Mouse (Mus musculus) midbrain, embryonic 14.5 days (tissue): ENCODE data around the gene Sp3. TPM values are rescaled to one million over a fixed set of nuclear protein-coding genes. Genes with fewer than 3 reads are reported as not detected.

ENCODE experiments used
- ATAC-seq: fragments of 200-750 bp; cut with Nextera tagmentation; 2 replicates; pipeline ENCODE4 v1.8.0; 2017; ENCODE audit warnings: moderate number of reproducible peaks, moderate library complexity; ENCODE audit not compliant: low FRiP score, low TSS enrichment
- DNase-seq: peaks from one replicate; pipeline ENCODE4 v3.0.0-alpha.2; 2015
- H3K27ac ChIP-seq: fragments of 300-500 bp; sonication (generic); replicated peaks from 2 replicates; pipeline ENCODE4 v1.5.1; 2014; ENCODE audit warnings: mild to moderate bottlenecking, low read depth, low read length, moderate library complexity
- H3K27me3 ChIP-seq: fragments of 300-500 bp; sonication (generic); 2 replicates; pipeline ENCODE4 v1.6.1; 2014; ENCODE audit warnings: low read length, control low read depth, mixed read lengths; ENCODE audit not compliant: control insufficient read depth, insufficient read depth
- H3K36me3 ChIP-seq: fragments of 300-500 bp; sonication (generic); 2 replicates; pipeline ENCODE4 v1.6.1; 2014; ENCODE audit warnings: low read length, control low read depth; ENCODE audit not compliant: control insufficient read depth, insufficient read depth
- H3K4me1 ChIP-seq: fragments of 300-500 bp; sonication (generic); 2 replicates; pipeline ENCODE4 v1.6.1; 2014; ENCODE audit warnings: mild to moderate bottlenecking, antibody characterized with exemption, low read length, control low read depth; ENCODE audit not compliant: control insufficient read depth, insufficient read depth
- H3K4me2 ChIP-seq: fragments of 300-500 bp; sonication (generic); 2 replicates; pipeline ENCODE4 v1.6.1; 2014; ENCODE audit warnings: mild to moderate bottlenecking, low read length, moderate library complexity
- H3K4me3 ChIP-seq: fragments of 300-500 bp; sonication (generic); replicated peaks from 2 replicates; pipeline ENCODE4 v1.5.1; 2014; ENCODE audit warnings: low read depth, low read length
- H3K9ac ChIP-seq: fragments of 300-500 bp; sonication (generic); replicated peaks from 2 replicates; pipeline ENCODE4 v1.6.1; 2014; ENCODE audit warnings: mild to moderate bottlenecking, low read length, moderate library complexity
- H3K9me3 ChIP-seq: fragments of 300-500 bp; sonication (generic); 2 replicates; pipeline ENCODE4 v1.6.1; 2016; ENCODE audit warnings: low read length, control low read depth, mixed read lengths; ENCODE audit not compliant: control insufficient read depth
- WGBS: fragments of 180-500 bp; shearing (Covaris S2); extraction: QIAGEN DNeasy Blood & Tissue Kit; methylation state at CpG from one replicate; pipeline ENCODE4 v1.1.7; 2014; 5-methylcytosine and 5-hydroxymethylcytosine counted together
- polyA plus RNA-seq: library from polyadenylated mRNA; unstranded; fragments of >200 nt; fragmentation: Nextera tagmentation; extraction: Ambion mirVana; gene quantifications from 2 replicates; pipeline ENCODE4 v1.2.1, GENCODE M21; 2014

Gene Sp3
- polyA plus RNA-seq, 1 experiment from 2014 or later, result 61.5 TPM

DNA sequence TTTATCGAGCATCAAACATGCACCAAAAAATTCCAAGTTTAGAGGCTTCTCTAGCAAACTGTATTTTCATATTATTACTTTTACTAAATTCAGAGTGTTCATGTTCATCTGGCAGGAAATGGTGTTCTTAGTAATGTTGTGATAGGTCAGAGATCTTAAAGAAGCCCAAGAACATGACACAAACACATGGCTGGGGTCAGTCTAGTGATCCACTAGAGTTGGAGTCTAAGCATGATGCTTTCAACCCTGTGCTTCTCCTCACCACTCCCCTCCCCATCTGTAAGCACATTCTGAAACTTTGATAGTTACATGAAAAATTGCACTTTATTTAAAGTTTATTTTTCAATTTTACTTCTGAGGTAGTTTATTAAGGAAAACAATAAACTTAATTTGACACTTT, 3.0 kb downstream of the Sp3 start:
- H3K27ac ChIP-seq, result no peak overlapping the region
- H3K36me3 ChIP-seq, result peaks cover 5% of the 10 kb centered on the region; the same call in 1 of the 2 replicates
- no peaks in the 10 kb centered on the region for H3K27me3 ChIP-seq
- H3K4me1 ChIP-seq, result peaks cover 31% of the 10 kb centered on the region
- H3K9me3 ChIP-seq, result no peaks in the 10 kb centered on the region
- H3K4me3 ChIP-seq, result peak overlapping the region; percentile 8; the same call in 1 of the 2 replicates
- DNase-seq (no peak), ATAC-seq (no peak)
- H3K4me2 ChIP-seq, result peak overlapping the region; percentile 43
- 73% methylated on average over 1 of the region's 1 CpGs for WGBS
- no peak overlapping the region for H3K9ac ChIP-seq

DNA sequence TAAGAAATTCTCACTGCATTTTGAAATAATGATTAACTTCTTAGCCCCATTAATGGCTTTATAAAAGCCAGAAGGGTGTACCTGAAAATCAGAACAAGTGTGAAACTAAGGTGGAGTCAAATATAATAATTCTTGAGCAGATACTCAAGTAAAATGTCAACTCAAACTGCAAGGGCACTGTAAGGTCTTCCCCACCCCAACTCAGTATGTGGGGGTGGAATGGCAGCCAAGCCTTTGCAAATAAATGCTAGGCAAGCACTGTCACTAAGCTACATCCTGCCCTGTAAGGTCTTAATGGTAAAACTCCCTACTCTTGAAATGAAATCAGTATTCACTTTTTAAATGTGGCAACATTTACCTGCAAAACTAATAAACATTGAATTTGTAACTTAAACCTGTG, 4.2 kb downstream of the Sp3 start:
- peaks cover 9% of the 10 kb centered on the region for H3K36me3 ChIP-seq
- no peaks in the 10 kb centered on the region for H3K27me3 ChIP-seq
- no peak for ATAC-seq

DNA sequence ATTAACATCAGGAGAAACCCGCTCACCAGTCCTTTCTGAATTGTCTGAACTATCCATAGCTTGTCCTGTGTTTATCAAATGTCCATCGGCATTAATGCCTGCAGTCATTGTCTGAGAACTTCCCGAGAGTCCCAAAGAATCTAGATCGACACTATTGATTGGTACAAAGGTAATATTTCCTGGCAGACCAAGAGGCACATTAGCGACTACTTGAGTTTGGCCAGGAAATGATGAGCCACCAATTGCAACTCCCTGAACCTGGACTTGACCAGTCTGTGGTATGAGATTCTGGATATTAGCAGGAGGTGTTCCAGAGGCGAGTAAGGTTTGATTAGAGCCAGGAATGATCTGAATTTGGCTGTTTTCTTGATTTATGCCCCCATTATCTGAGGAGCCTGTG, 9.4 kb downstream of the Sp3 start:
- no peak for ATAC-seq
- no peaks in the 10 kb centered on the region for H3K9me3 ChIP-seq
- H3K4me3 ChIP-seq, result no peak overlapping the region
- peaks cover 12% of the 10 kb centered on the region for H3K4me1 ChIP-seq
- H3K4me2 ChIP-seq, result no peak overlapping the region
- H3K9ac ChIP-seq, result no peak overlapping the region
- no peak overlapping the region for H3K27ac ChIP-seq
- DNase-seq, result no peak
- H3K36me3 ChIP-seq, result peaks cover 25% of the 10 kb centered on the region
- WGBS, result 92% methylated on average over 6 of the region's 6 CpGs
- H3K27me3 ChIP-seq, result no peaks in the 10 kb centered on the region

More for the DNA sequence above, 4.2 kb downstream of the Sp3 start:
- Histone ChIP-seq H3K9ac (no peak overlapping the region), H3K9me3 (no peaks in the 10 kb centered on the region), H3K27ac (no peak overlapping the region), H3K4me3 (no peak overlapping the region), H3K4me1 (peaks cover 27% of the 10 kb centered on the region), H3K4me2 (peak overlapping the region; percentile 19; the same call in 1 of the 2 replicates)
- DNase-seq, result no peak

DNA sequence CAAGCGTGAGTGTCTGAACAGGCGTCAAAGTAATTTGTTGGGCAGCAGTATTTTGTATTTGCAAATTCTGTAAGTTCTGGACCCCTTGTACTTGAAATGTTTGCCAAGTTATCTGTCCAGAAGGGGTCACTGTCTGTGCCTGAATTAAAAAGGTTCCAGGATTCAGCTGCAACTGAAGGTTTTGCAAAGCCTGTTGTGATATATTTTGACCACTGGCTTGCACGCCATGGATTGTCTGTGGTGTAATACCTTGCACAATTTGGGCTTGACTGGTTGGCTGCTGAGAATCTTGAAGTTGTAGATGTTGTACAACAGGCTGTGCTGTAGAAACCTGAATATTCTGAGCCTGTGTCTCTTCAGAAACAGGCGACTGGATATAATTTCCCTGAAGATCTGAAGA, 9.9 kb downstream of the Sp3 start:
- peaks cover 23% of the 10 kb centered on the region for H3K36me3 ChIP-seq
- no peak overlapping the region for H3K27ac ChIP-seq
- no peak overlapping the region for H3K9ac ChIP-seq
- ATAC-seq, result no peak
- WGBS, result 93% methylated on average over 4 of the region's 4 CpGs
- no peaks in the 10 kb centered on the region for H3K9me3 ChIP-seq
- no peak overlapping the region for H3K4me3 ChIP-seq
- H3K4me1 ChIP-seq, result peaks cover 7% of the 10 kb centered on the region; the same call in 1 of the 2 replicates
- H3K4me2 ChIP-seq, result no peak overlapping the region
- no peak for DNase-seq
- H3K27me3 ChIP-seq, result no peaks in the 10 kb centered on the region

DNA sequence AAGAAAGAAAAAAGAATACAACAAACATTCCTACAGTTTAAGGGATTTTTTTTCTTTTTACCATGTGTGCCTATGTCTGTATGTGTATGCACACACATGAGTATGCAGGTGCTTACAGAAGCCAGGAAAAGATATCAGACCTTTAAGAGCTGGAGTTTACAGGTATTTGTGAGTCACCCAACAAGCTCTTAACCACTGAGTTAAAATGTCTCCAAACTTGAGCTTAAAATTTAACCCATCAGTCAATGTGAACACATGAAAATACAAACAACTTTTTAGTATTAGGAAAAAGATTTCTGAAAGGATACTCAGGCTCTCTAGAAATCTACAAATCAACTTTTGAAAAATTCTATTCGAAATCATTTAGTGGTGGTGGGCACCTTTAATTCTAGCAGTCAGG, 11.7 kb downstream of the Sp3 start:
- Histone ChIP-seq H3K4me3 (no peak overlapping the region), H3K27ac (no peak overlapping the region), H3K4me1 (0 out of 2 replicates have a peak, but pooled peaks cover 3% of the 10 kb centered on the region), H3K27me3 (no peaks in the 10 kb centered on the region), H3K9ac (no peak overlapping the region), H3K9me3 (no peaks in the 10 kb centered on the region), H3K36me3 (peaks cover 23% of the 10 kb centered on the region), H3K4me2 (no peak overlapping the region)
- 93% methylated on average over 1 of the region's 1 CpGs for WGBS
- no peak for DNase-seq
- no peak for ATAC-seq

DNA sequence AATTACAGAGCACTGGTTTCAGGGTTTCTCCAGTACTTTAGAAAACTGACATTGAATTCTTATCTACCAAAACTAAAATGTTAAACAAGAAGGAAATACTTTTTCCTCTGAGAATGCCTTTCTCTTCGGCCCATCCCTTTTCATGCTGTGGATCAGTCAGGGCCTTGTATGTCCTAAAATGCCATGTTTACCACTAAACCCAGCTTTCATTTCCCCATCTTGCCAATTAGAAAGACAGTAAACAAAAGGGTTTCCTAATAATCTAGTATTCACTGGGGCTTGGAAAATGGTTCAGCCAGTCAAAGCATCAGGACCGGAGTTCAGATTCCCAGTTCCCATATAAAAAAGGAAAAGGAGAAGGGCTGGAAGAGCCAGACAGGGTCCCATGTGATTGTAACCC, 14.8 kb downstream of the Sp3 start:
- H3K27me3 ChIP-seq, result no peaks in the 10 kb centered on the region
- ATAC-seq (no peak), DNase-seq (no peak)
- no peaks in the 10 kb centered on the region for H3K9me3 ChIP-seq
- H3K36me3 ChIP-seq, result peaks cover 16% of the 10 kb centered on the region
- no peak overlapping the region for H3K27ac ChIP-seq
- 97% methylated on average over 2 of the region's 2 CpGs for WGBS
- no peak overlapping the region for H3K4me3 ChIP-seq
- H3K4me2 ChIP-seq, result no peak overlapping the region
- H3K4me1 ChIP-seq, result 0 out of 2 replicates have a peak, but pooled peaks cover 3% of the 10 kb centered on the region
- H3K9ac ChIP-seq, result no peak overlapping the region

DNA sequence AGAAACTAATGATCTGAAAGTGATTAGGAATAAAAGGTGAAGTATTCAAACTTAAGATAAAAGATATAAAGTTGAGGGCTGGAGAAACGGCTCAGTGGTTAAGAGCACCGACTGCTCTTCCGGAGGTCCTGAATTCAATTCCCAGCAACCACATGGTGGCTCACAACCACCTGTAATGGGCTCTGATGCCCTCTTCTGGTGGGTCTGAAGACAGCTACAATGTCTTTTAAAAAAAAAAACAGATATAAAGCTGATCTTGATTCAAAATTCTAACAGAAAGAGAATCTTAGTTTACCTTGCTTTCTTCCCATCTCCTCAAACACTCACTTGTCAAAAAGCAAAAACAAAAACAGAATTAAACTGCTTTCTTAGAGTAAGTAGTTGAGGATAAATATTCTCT, 23.8 kb downstream of the Sp3 start:
- Histone ChIP-seq H3K27ac (no peak overlapping the region), H3K9ac (no peak overlapping the region), H3K4me1 (no peaks in the 10 kb centered on the region), H3K27me3 (no peaks in the 10 kb centered on the region), H3K4me3 (no peak overlapping the region), H3K4me2 (no peak overlapping the region), H3K36me3 (peaks cover 8% of the 10 kb centered on the region; the same call in 1 of the 2 replicates), H3K9me3 (no peaks in the 10 kb centered on the region)
- DNase-seq (no peak), ATAC-seq (no peak)
- WGBS, result 93% methylated on average over 3 of the region's 3 CpGs

DNA sequence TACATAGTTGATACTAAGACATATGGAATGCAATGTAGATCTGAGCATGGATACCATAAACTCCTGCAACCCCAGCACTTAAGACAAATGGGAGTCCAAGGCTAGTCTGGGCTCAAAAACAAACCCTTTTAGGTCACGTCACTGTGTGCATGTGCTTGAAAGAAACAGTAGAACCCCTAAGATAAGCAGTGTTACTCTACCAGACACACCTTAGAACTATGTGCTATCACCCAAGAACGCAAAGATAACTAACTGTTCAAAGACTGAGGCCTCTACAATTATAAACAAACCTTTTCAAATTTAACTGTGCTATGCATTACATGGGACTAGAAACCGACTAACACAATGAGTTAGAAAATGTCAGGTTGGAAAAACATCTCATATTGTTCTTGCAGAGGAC, 27.3 kb downstream of the Sp3 start:
- H3K9ac ChIP-seq, result no peak overlapping the region
- H3K4me2 ChIP-seq, result no peak overlapping the region
- H3K9me3 ChIP-seq, result no peaks in the 10 kb centered on the region
- H3K4me1 ChIP-seq, result no peaks in the 10 kb centered on the region
- no peak overlapping the region for H3K4me3 ChIP-seq
- WGBS, result 98% methylated on average over 3 of the region's 3 CpGs
- H3K36me3 ChIP-seq, result 0 out of 2 replicates have a peak, but pooled peaks cover 4% of the 10 kb centered on the region
- no peak overlapping the region for H3K27ac ChIP-seq
- H3K27me3 ChIP-seq, result no peaks in the 10 kb centered on the region
- ATAC-seq (no peak), DNase-seq (no peak)

DNA sequence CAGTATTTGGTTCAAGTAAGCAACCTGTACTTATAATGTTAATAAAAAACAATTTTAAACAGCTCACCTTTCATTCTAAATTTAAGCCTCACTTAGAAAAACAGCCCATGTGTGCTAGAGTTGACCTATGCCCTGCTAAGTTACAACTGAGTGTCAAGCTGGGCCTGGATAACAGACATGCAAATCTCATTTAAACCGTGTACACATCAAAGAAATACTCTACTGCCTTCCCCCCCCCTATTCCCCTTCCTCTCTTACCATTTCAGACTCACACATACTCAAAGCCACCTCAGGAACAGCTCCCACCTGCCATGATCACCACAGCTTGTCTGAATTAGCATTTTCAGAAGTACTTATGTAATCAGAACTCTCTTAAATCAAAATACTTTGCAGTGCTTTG, 44.3 kb downstream of the Sp3 start:
- no peak for ATAC-seq
- 6% methylated on average over 1 of the region's 1 CpGs for WGBS

More for the DNA sequence above, 44.3 kb downstream of the Sp3 start:
- DNase-seq, result no peak
- Histone ChIP-seq H3K4me3 (no peak overlapping the region), H3K4me1 (no peaks in the 10 kb centered on the region), H3K4me2 (no peak overlapping the region), H3K36me3 (peaks cover 25% of the 10 kb centered on the region), H3K27ac (no peak overlapping the region), H3K27me3 (no peaks in the 10 kb centered on the region), H3K9me3 (no peaks in the 10 kb centered on the region), H3K9ac (no peak overlapping the region)
